ENCODE assay signal across 11 mouse cellular contexts in the genomic region with DNA sequence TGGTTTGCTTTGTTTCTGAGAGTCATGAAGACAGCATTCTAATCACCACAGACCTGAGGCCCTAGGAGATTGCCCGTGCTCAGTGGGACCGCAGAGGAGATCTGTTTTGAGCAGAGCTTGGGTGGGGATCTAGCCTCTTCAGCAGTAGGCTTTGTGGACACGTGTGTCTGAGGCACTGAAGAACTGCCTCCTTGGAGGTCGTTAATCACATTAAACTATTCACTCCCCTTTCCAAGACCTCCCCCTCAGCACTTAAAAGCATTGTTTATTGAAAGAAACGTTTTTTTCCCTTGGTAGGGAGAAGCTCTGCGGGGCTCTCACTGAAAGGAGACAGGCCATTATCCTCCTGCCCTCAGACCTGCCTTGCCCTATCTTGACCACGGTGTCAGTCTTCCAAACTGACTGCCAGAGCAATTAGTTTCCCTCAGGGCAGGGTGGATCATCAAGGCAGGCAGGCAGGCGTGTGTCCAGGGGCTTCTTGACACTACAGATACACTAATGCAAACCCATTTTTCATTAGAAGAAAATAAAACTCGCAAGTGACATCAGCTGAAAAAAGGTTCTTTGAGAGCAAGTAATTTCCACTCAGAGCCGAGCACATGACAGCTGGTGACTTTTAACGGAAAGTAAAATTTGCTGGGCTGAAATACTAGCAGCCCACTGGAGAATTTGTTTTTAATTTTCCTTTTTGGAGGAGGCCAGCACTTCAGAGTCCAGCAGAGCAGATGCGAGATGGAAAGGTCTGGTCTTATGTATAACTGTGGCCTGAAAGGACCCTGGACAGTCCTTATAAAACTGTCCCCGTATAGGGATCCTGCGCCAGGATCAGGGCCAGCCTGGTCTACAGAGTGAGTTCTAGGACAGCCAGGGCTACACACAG. TPM values are rescaled to one million over a fixed set of nuclear protein-coding genes. Genes with fewer than 3 reads are reported as not detected.
A peak's percentile ranks its signal among the peaks of the same experiment; 100 is the strongest.
DNase-seq lines count a peak whose midpoint lies in the region; ATAC-seq and TF ChIP-seq lines count a peak whose summit lies in the region.
"Had no signal": no experiment of that assay in that cellular context is flagged by ENCODE, and none has a peak within 500 bp of the region (broad histone marks: within the 10 kb centered on the region; RNA-seq: fewer than 3 reads in every experiment).

No protein-coding gene starts in this region.

- peaks cover 83% of the 10 kb centered on the region for H3K4me1 ChIP-seq in hindbrain, embryonic 10.5 days (replicated peaks)
- H3K4me1 ChIP-seq in hindbrain, postnatal 0 days (ENCODE audit: insufficient read depth, low read length) = peaks cover 13% of the 10 kb centered on the region
- H3K4me1 ChIP-seq in heart, postnatal 0 days (ENCODE audit: control insufficient read depth, insufficient read depth) = peaks cover 28% of the 10 kb centered on the region
- H3K4me1 ChIP-seq in midbrain, embryonic 16.5 days (ENCODE audit: control insufficient read depth, insufficient read depth, low read length) = peaks cover 11% of the 10 kb centered on the region
- no peaks in the 10 kb centered on the region; the same call in 1 of the 2 replicates for H3K4me1 ChIP-seq in cerebellum, adult 2 months (ENCODE audit: control insufficient read depth, insufficient read depth, low read length)

- no peak for TF ChIP-seq EP300 in heart, postnatal 0 days (IDR thresholded peaks at IDR 0.05; ENCODE audit: low read depth)

- H3K36me3 ChIP-seq in hindbrain, embryonic 10.5 days = no peaks in the 10 kb centered on the region
- H3K36me3 ChIP-seq in hindbrain, postnatal 0 days (ENCODE audit: insufficient read depth, low read length) = no peaks in the 10 kb centered on the region
- no peaks in the 10 kb centered on the region for H3K36me3 ChIP-seq in heart, postnatal 0 days (replicated peaks; ENCODE audit: control insufficient read depth, insufficient read depth, low read length)
- H3K36me3 ChIP-seq in midbrain, embryonic 16.5 days (ENCODE audit: control insufficient read depth, insufficient read depth, low read length) = no peaks in the 10 kb centered on the region

- peaks cover 65% of the 10 kb centered on the region for H3K27me3 ChIP-seq in hindbrain, embryonic 10.5 days (ENCODE audit: insufficient read depth, poor library complexity, severe bottlenecking)
- no peaks in the 10 kb centered on the region for H3K27me3 ChIP-seq in hindbrain, postnatal 0 days (ENCODE audit: insufficient read depth, low read length)
- H3K27me3 ChIP-seq in heart, postnatal 0 days (ENCODE audit: control insufficient read depth, insufficient read depth, low read length) = no peaks in the 10 kb centered on the region
- no peaks in the 10 kb centered on the region for H3K27me3 ChIP-seq in midbrain, embryonic 16.5 days (ENCODE audit: control insufficient read depth, insufficient read depth, low read depth, low read length)
- H3K27me3 ChIP-seq in cerebellum, adult 2 months (ENCODE audit: control insufficient read depth, insufficient read depth, low read length) = no peaks in the 10 kb centered on the region

- H3K9ac ChIP-seq in hindbrain, postnatal 0 days (replicated peaks; ENCODE audit: low read length) = no peak overlapping the region
- H3K9ac ChIP-seq in heart, postnatal 0 days (replicated peaks; ENCODE audit: low read depth, low read length) = 0 out of 2 replicates have a peak overlapping the region, but pooled peaks have one; percentile 30
- H3K9ac ChIP-seq in midbrain, embryonic 16.5 days (ENCODE audit: low read depth, low read length) = no peak overlapping the region

- ATAC-seq in hindbrain, postnatal 0 days = no peak
- no peak for ATAC-seq in heart, postnatal 0 days (ENCODE audit: insufficient read depth, low read depth)
- peak; percentile 44; the same call in 1 of the 2 replicates for ATAC-seq in midbrain, embryonic 16.5 days

- no peak overlapping the region for H3K4me2 ChIP-seq in hindbrain, postnatal 0 days (ENCODE audit: low read depth, low read length)
- no peak overlapping the region for H3K4me2 ChIP-seq in heart, postnatal 0 days (ENCODE audit: low read depth, low read length)
- H3K4me2 ChIP-seq in midbrain, embryonic 16.5 days (ENCODE audit: low read length) = no peak overlapping the region

- H3K4me3 ChIP-seq in hindbrain, embryonic 10.5 days = no peak overlapping the region
- H3K4me3 ChIP-seq in hindbrain, postnatal 0 days (ENCODE audit: low read length) = no peak overlapping the region
- H3K4me3 ChIP-seq in heart, postnatal 0 days (ENCODE audit: low read depth, low read length) = no peak overlapping the region
- no peak overlapping the region for H3K4me3 ChIP-seq in midbrain, embryonic 16.5 days (ENCODE audit: low read depth, low read length)
- H3K4me3 ChIP-seq in cerebellum, adult 2 months (replicated peaks; ENCODE audit: insufficient read depth, low read depth, low read length) = no peak overlapping the region
- H3K4me3 ChIP-seq: megakaryocyte, embryonic 14.5 days had no signal

- no peak for TF ChIP-seq POLR2A in cerebellum, adult 2 months (IDR thresholded peaks at IDR 0.05; ENCODE audit: borderline replicate concordance, insufficient read depth, low read length)

- TF ChIP-seq CTCF in hindbrain, postnatal 0 days (IDR thresholded peaks at IDR 0.05; ENCODE audit: low read depth) = no peak
- no peak for TF ChIP-seq CTCF in heart, postnatal 0 days (IDR thresholded peaks at IDR 0.05; ENCODE audit: low read depth)
- TF ChIP-seq CTCF in cerebellum, adult 2 months (IDR thresholded peaks at IDR 0.05; ENCODE audit: borderline replicate concordance, insufficient read depth, low read depth, low read length) = no peak

- H3K9me3 ChIP-seq in hindbrain, embryonic 10.5 days = no peaks in the 10 kb centered on the region
- H3K9me3 ChIP-seq in hindbrain, postnatal 0 days (ENCODE audit: low read length) = no peaks in the 10 kb centered on the region
- no peaks in the 10 kb centered on the region for H3K9me3 ChIP-seq in heart, postnatal 0 days (replicated peaks; ENCODE audit: control insufficient read depth, low read length)
- no peaks in the 10 kb centered on the region for H3K9me3 ChIP-seq in midbrain, embryonic 16.5 days (replicated peaks; ENCODE audit: control insufficient read depth, low read length, poor library complexity, severe bottlenecking)

- peak overlapping the region; percentile 89 for H3K27ac ChIP-seq in hindbrain, embryonic 10.5 days
- no peak overlapping the region for H3K27ac ChIP-seq in hindbrain, postnatal 0 days
- H3K27ac ChIP-seq in heart, postnatal 0 days (ENCODE audit: low read depth) = peak overlapping the region; percentile 92
- H3K27ac ChIP-seq in midbrain, embryonic 16.5 days (ENCODE audit: low read length) = peak overlapping the region; percentile 1; the same call in 1 of the 2 replicates
- no peak overlapping the region for H3K27ac ChIP-seq in cerebellum, adult 2 months (ENCODE audit: insufficient read depth, low read length)

- DNase-seq in hindbrain, embryonic 10.5 days (ENCODE audit: low spot score) = peak; percentile 50
- no peak for DNase-seq in hindbrain, postnatal 0 days (ENCODE audit: low spot score)
- DNase-seq in embryo, embryonic 11 days = peak; percentile 73
- DNase-seq in heart, postnatal 0 days (ENCODE audit: low spot score) = no peak
- DNase-seq in cerebellum, adult 2 months = no peak
- no peak for DNase-seq in layer of hippocampus, postnatal 36 days
- DNase-seq in layer of hippocampus, postnatal 25 days (ENCODE audit: extremely low spot score in 1 of 2, low spot score in 1 of 2) = no peak
- DNase-seq: thymus, postnatal 25 days had no signal

- WGBS in hindbrain, embryonic 10.5 days = 27% methylated on average over 14 of the region's 14 CpGs
- WGBS in hindbrain, postnatal 0 days = 30% methylated on average over 14 of the region's 14 CpGs
- 45% methylated on average over 14 of the region's 14 CpGs for WGBS in heart, postnatal 0 days
- 26% methylated on average over 14 of the region's 14 CpGs for WGBS in midbrain, embryonic 16.5 days
- WGBS in cerebellum, adult 2 months = 48% methylated on average over 14 of the region's 14 CpGs

RNA-seq across cellular contexts. Expression of gene Angptl1, which starts 56.2 kb away (rescaled TPM):
- 2.2 and 2.4 TPM in 2 replicates for polyA plus RNA-seq in hindbrain, embryonic 10.5 days (2016; fragmentation: Nextera tagmentation; extraction: Ambion mirVana)
- total RNA-seq in hindbrain, postnatal 0 days (2014; rRNA removed) = 1.4 and 1.5 TPM in 2 replicates
- 1.0 and 1.3 TPM in 2 replicates for polyA plus RNA-seq in hindbrain, postnatal 0 days (2015; fragmentation: Nextera tagmentation; extraction: Ambion mirVana)
- 1.4 and 4.1 TPM in 2 replicates for total RNA-seq in heart, postnatal 0 days (2014; rRNA removed; ENCODE audit: low replicate concordance)
- polyA plus RNA-seq in heart, postnatal 0 days (2015; fragmentation: Nextera tagmentation; extraction: Ambion mirVana) = 2.2 TPM in 2 replicates
- polyA plus RNA-seq in midbrain, embryonic 16.5 days (2015; fragmentation: Nextera tagmentation; extraction: Ambion mirVana) = 0.44 and 0.86 TPM in 2 replicates
- 0.28 and 0.32 TPM in 2 replicates for polyA plus RNA-seq in cerebellum, adult 2 months (2012; rRNA removed)
- total RNA-seq in layer of hippocampus, postnatal 36 days (2021) = 1 to 10 TPM in 1 of 2 experiments, under 1 TPM in 1; 0.75 to 1.1 TPM
- total RNA-seq in layer of hippocampus, postnatal 25 days (2021) = 1 to 10 TPM; 1.1 to 1.4 TPM
- total RNA-seq: hematopoietic stem cell, adult 5-6 weeks had no signal

Comparison
In these comparisons a context has a peak if more than half of its experiments do, and no peak if none do; other contexts are left out.
1. DNase-seq: peak in hindbrain, embryonic 10.5 days (single experiment) and embryo, embryonic 11 days (single experiment); none in hindbrain, postnatal 0 days (single experiment), heart, postnatal 0 days (single experiment), cerebellum, adult 2 months (0 of 2), layer of hippocampus, postnatal 36 days (0 of 2) and layer of hippocampus, postnatal 25 days (0 of 2).
2. H3K27ac ChIP-seq: peak in hindbrain, embryonic 10.5 days (single experiment), heart, postnatal 0 days (single experiment) and midbrain, embryonic 16.5 days (single experiment); none in hindbrain, postnatal 0 days (single experiment) and cerebellum, adult 2 months (single experiment).